Comparison of ENCODE assay signal across 9 mouse cellular contexts in genomic region chr7:112499453-112500133, GRCm38 (mm10).
DNase-seq lines count a peak whose midpoint lies in the region; ATAC-seq and TF ChIP-seq lines count a peak whose summit lies in the region.
"Had no signal": no experiment of that assay in that cellular context is flagged by ENCODE, and none has a peak within 500 bp of the region (broad histone marks: within the 10 kb centered on the region; RNA-seq: fewer than 3 reads in every experiment).

No protein-coding gene starts in this region.

- 13% methylated on average over 10 of the region's 10 CpGs for WGBS in kidney, embryonic 15.5 days
- WGBS in embryonic facial prominence, embryonic 14.5 days = 33% methylated on average over 10 of the region's 10 CpGs
- WGBS in limb, embryonic 14.5 days = 15% methylated on average over 10 of the region's 10 CpGs

- ATAC-seq in kidney, embryonic 15.5 days (replicated peaks; ENCODE audit: low FRiP score) = no peak
- no peak for ATAC-seq in Patski
- ATAC-seq in embryonic facial prominence, embryonic 14.5 days (ENCODE audit: low read depth) = peak; percentile 56; the same call in 1 of the 2 replicates
- ATAC-seq in limb, embryonic 14.5 days (ENCODE audit: low FRiP score, low read depth) = no peak

- peak overlapping the region; percentile 76 for H3K27ac ChIP-seq in kidney, embryonic 15.5 days
- peak overlapping the region; percentile 83 for H3K27ac ChIP-seq in embryonic facial prominence, embryonic 14.5 days (replicated peaks; ENCODE audit: low read depth, low read length)
- H3K27ac ChIP-seq in limb, embryonic 14.5 days (replicated peaks; ENCODE audit: low read depth, low read length) = 0 out of 2 replicates have a peak overlapping the region, but pooled peaks have one; percentile 19
- H3K27ac ChIP-seq: macrophage had no signal

- CTCF ChIA-PET in Patski (lab: Charles Lee) = no interaction called here

- no peak for TF ChIP-seq POLR2A in limb, embryonic 14.5 days (IDR thresholded peaks at IDR 0.05; ENCODE audit: borderline replicate concordance, extremely low read depth, insufficient read depth, insufficient read length)

- H3K4me1 ChIP-seq in kidney, embryonic 15.5 days = peaks cover 94% of the 10 kb centered on the region
- peaks cover 53% of the 10 kb centered on the region for H3K4me1 ChIP-seq in embryonic facial prominence, embryonic 14.5 days (ENCODE audit: control insufficient read depth, insufficient read depth, low read length)
- H3K4me1 ChIP-seq in limb, embryonic 14.5 days (ENCODE audit: control insufficient read depth, insufficient read depth, low read length) = peaks cover 69% of the 10 kb centered on the region

- POLR2A ChIA-PET in Patski (lab: Charles Lee) = interaction anchor here (0.6 kb wide), 1 partner anchor 289 kb away, joined by 3 read pairs; no protein-coding TSS in a partner anchor

- peak overlapping the region; percentile 40 for H3K4me2 ChIP-seq in kidney, embryonic 15.5 days
- 0 out of 2 replicates have a peak overlapping the region, but pooled peaks have one; percentile 15 for H3K4me2 ChIP-seq in embryonic facial prominence, embryonic 14.5 days (ENCODE audit: low read depth, low read length)
- H3K4me2 ChIP-seq in limb, embryonic 14.5 days (replicated peaks; ENCODE audit: low read depth, low read length, severe bottlenecking) = 0 out of 2 replicates have a peak overlapping the region, but pooled peaks have one; percentile 9

- in situ Hi-C loops in Patski (cut with MboI; ENCODE audit: low pct_unique_long_range_greater_than_20kb) = no loop called here

- no peak for DNase-seq in kidney, postnatal 36 days
- DNase-seq in Patski (ENCODE audit: low read depth, low spot score) = peak; percentile 30
- DNase-seq in embryonic facial prominence, embryonic 14.5 days (ENCODE audit: low spot score) = peak; percentile 74
- peak; percentile 25 for DNase-seq in limb, embryonic 14.5 days (ENCODE audit: low spot score)
- no peak for DNase-seq in natural killer cell, adult 2 months (ENCODE audit: low spot score in 2 of 2)
- no peak for DNase-seq in cerebellum, postnatal 10 days
- DNase-seq: thymus, postnatal 25 days had no signal

- no peaks in the 10 kb centered on the region for H3K27me3 ChIP-seq in kidney, embryonic 15.5 days
- H3K27me3 ChIP-seq in Patski = no peaks in the 10 kb centered on the region
- H3K27me3 ChIP-seq in embryonic facial prominence, embryonic 14.5 days (replicated peaks; ENCODE audit: control insufficient read depth, insufficient read depth, low read length) = no peaks in the 10 kb centered on the region
- no peaks in the 10 kb centered on the region for H3K27me3 ChIP-seq in limb, embryonic 14.5 days (ENCODE audit: control insufficient read depth, insufficient read depth, low read length)

- H3K9ac ChIP-seq in kidney, embryonic 15.5 days = no peak overlapping the region
- no peak overlapping the region for H3K9ac ChIP-seq in embryonic facial prominence, embryonic 14.5 days (ENCODE audit: low read depth, low read length)
- no peak overlapping the region for H3K9ac ChIP-seq in limb, embryonic 14.5 days (ENCODE audit: low read depth, low read length, severe bottlenecking)

- no peak overlapping the region for H3K4me3 ChIP-seq in kidney, embryonic 15.5 days (replicated peaks)
- H3K4me3 ChIP-seq in embryonic facial prominence, embryonic 14.5 days (ENCODE audit: low read depth, low read length) = no peak overlapping the region
- no peak overlapping the region for H3K4me3 ChIP-seq in limb, embryonic 14.5 days (replicated peaks; ENCODE audit: low read length)

- no peaks in the 10 kb centered on the region for H3K36me3 ChIP-seq in kidney, embryonic 15.5 days
- H3K36me3 ChIP-seq in embryonic facial prominence, embryonic 14.5 days (ENCODE audit: control insufficient read depth, insufficient read depth, low read length) = no peaks in the 10 kb centered on the region
- no peaks in the 10 kb centered on the region for H3K36me3 ChIP-seq in limb, embryonic 14.5 days (ENCODE audit: control insufficient read depth, insufficient read depth, low read length)

- TF ChIP-seq CTCF in Patski (IDR thresholded peaks at IDR 0.05) = no peak

- no peaks in the 10 kb centered on the region for H3K9me3 ChIP-seq in kidney, embryonic 15.5 days (replicated peaks)
- no peaks in the 10 kb centered on the region for H3K9me3 ChIP-seq in embryonic facial prominence, embryonic 14.5 days (ENCODE audit: control insufficient read depth, low read length)
- H3K9me3 ChIP-seq in limb, embryonic 14.5 days (ENCODE audit: control insufficient read depth, low read length) = no peaks in the 10 kb centered on the region

Comparison
In these comparisons a context has a peak if more than half of its experiments do, and no peak if none do; other contexts are left out.
1. H3K27ac ChIP-seq: peak in every context shown above with its lines; median percentile 83 in embryonic facial prominence, embryonic 14.5 days; 76 in kidney, embryonic 15.5 days; 19 in limb, embryonic 14.5 days.
2. DNase-seq: peak in Patski (single experiment), embryonic facial prominence, embryonic 14.5 days (single experiment) and limb, embryonic 14.5 days (single experiment); none in kidney, postnatal 36 days (0 of 2), natural killer cell, adult 2 months (0 of 2) and cerebellum, postnatal 10 days (0 of 2).
3. Peak in every context shown above with its lines, with median percentiles within 50 percentile points of each other: H3K4me2 ChIP-seq.